Mouse (Mus musculus) bone marrow macrophage, adult 2 months (primary cell): ENCODE data around the gene Cd101. TPM values are rescaled to one million over a fixed set of nuclear protein-coding genes. Genes with fewer than 3 reads are reported as not detected.

Source experiments
- H3K27ac ChIP-seq: 2 replicates; pipeline ENCODE4 v1.5.1; 2012; ENCODE audit warnings: low read depth, low read length; ENCODE audit not compliant: insufficient read depth
- H3K4me1 ChIP-seq: 2 replicates; pipeline ENCODE4 v1.6.1; 2012; ENCODE audit warnings: low read length; ENCODE audit not compliant: control insufficient read depth, insufficient read depth
- H3K4me3 ChIP-seq: 2 replicates; pipeline ENCODE4 v1.5.1; 2012; ENCODE audit warnings: mild to moderate bottlenecking, low read length, moderate library complexity; ENCODE audit not compliant: insufficient read depth
- CTCF ChIP-seq: IDR thresholded peaks from 2 replicates; pipeline ENCODE4 v1.5.1; 2012; ENCODE audit warnings: low read depth, mild to moderate bottlenecking, low read length, moderate library complexity
- POLR2A ChIP-seq: IDR thresholded peaks from 2 replicates; pipeline ENCODE4 v1.6.1; 2012; ENCODE audit warnings: mild to moderate bottlenecking, low read depth, low read length, borderline replicate concordance
- polyA plus RNA-seq: library from polyadenylated mRNA; stranded (reverse); fragments of >200 nt; gene quantifications from 2 replicates; pipeline ENCODE4 v1.2.4, GENCODE M21; 2012; ENCODE audit not compliant: missing spikeins, insufficient read depth, insufficient read length

Gene Cd101
- 2.4 and 2.9 TPM in 2 replicates for polyA plus RNA-seq

- TF ChIP-seq CTCF (no peak), POLR2A (no peak)
- no peak within 1 kb of the TSS for H3K4me3 ChIP-seq
- peaks cover 29% of the 10 kb centered on the region for H3K4me1 ChIP-seq
- H3K27ac ChIP-seq: no peak within 1 kb of the TSS
Measured at GRCm38 (mm10) chr3:101029339-101029738, at the start of gene Cd101. Gene Cd101, minus strand, starts transcription at chr3:101029556.

DNA sequence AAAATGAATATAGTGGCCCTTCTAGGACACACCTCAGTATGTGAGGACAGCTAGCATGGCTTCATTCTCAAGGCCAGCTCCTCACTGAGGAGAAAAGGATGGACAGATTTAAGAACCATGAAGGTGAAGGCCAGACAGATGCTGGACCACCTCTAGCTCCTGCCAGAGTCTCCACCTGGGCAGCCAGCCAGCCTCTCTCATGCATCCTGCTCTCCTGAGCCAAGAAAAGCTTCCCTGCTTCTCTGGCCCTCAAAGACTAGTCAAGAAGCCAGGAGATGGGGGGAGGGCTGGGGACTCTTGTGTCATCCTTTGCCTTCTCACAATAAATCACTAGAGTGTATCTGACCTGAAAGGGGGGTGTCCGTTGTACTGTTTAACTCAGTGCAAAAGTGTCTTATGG is 49.0 kb upstream of the Cd101 start:
- no peak overlapping the region for H3K4me3 ChIP-seq
- TF ChIP-seq POLR2A (no peak), CTCF (no peak)
- no peak overlapping the region for H3K27ac ChIP-seq
- H3K4me1 ChIP-seq: no peaks in the 10 kb centered on the region

DNA sequence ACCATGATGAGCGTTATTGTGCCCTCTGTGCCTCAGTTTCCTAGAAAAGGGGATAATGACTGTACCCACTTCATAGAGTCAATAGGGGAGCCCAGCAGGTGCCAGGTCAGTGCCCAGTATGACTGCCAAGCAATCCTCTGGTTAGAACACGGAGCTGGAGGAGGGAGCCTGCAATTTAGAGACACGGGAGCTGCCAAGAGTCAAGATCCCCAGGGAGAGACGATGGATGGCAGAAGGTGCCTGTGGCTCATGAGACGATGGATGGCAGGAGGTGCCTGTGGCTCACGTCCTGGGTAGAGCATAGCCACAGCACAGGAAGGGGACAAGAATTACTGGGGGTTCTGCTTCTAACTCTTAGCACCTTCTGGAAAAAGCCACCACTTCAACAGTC is 48.3 kb upstream of the Cd101 start:
- Histone ChIP-seq H3K4me3 (no peak overlapping the region), H3K27ac (no peak overlapping the region), H3K4me1 (no peaks in the 10 kb centered on the region)
- TF ChIP-seq POLR2A: no peak
- TF ChIP-seq CTCF: no peak

DNA sequence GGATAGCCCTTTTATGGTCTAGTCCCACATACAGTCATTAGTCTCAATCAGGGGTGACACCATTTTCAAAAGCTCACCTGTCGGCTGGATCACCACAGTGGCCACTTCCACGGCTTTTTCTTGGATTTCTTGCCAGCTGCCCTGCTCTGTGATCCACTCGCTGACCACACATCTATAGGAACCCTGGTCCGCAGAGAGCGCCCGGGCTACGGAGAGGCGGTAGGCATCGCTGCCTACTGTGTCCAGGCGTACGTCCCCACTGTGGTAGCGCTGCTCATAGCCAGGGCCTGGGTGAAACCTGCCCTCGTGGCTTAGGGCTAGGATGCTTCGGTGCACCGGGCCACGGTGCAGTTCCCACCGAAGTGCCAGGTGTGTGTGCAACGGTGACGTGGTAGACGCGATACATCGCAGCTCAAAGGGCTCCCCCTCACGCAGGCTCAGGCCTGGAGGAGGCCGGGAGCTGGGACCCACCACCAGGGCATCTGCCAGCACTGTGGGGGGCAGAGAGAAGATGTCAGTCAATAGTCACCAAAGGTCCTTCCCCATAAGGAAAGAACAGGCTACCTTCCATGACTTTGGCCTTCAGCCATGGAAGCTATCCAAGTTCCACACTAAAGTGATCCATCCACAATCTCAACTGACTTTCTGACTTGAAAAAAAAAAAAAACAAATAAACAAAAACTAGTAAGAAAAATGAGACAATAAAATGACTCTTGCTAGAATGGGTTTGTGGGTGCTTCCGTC is 47.8 kb upstream of the Cd101 start:
- H3K4me3 ChIP-seq: no peak overlapping the region
- no peaks in the 10 kb centered on the region for H3K4me1 ChIP-seq
- no peak for TF ChIP-seq CTCF
- no peak for TF ChIP-seq POLR2A
- no peak overlapping the region for H3K27ac ChIP-seq

DNA sequence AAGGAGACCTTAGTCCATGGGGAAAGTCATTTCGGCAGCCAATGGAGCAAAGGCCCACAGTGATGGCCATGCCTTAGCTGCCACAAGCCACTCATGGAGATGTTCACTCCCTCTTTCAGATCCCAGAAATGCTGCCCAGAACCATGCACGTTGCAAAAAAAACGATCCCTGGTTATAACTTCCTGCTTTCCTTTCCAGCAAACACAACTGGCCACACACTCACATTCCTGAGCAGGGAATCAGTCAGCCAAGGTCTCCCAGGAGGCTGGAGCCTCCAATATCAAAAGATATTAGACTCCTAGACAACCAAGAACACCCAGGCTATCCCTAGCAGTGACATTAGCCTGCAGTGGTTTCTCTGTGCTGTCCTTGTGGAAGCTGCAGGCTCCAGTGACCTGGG is 46.5 kb upstream of the Cd101 start:
- Histone ChIP-seq H3K27ac (no peak overlapping the region), H3K4me3 (no peak overlapping the region), H3K4me1 (no peaks in the 10 kb centered on the region)
- TF ChIP-seq POLR2A: no peak
- no peak for TF ChIP-seq CTCF

GRCm38 (mm10) chr3:101073384-101073783 is 44.0 kb upstream of the Cd101 start:
- Histone ChIP-seq H3K27ac (no peak overlapping the region), H3K4me3 (no peak overlapping the region), H3K4me1 (peaks cover 10% of the 10 kb centered on the region)
- no peak for TF ChIP-seq CTCF
- no peak for TF ChIP-seq POLR2A

GRCm38 (mm10) chr3:101072506-101073215 is 43.3 kb upstream of the Cd101 start:
- TF ChIP-seq CTCF (no peak), POLR2A (no peak)
- Histone ChIP-seq H3K27ac (no peak overlapping the region), H3K4me1 (peaks cover 10% of the 10 kb centered on the region), H3K4me3 (no peak overlapping the region)

DNA sequence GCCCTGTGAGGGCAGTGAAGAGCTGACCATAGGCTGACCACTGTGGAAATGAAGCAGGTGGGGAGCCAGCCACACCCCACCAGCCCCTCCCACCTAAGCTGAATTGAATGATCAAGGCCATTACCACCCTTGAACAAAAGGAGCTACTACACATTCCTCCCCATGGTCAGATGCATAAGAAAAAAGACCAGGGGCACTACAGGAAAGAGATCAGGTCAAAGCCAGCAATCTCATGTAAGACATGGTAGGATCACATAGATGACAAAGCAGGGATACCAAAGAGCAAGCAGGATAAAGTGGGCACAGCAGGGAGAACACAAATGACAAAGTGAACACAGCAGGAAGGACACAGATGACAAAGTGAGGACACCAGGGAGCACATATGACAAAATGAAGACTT is 42.2 kb upstream of the Cd101 start:
- TF ChIP-seq POLR2A (no peak), CTCF (no peak)
- H3K27ac ChIP-seq: no peak overlapping the region

GRCm38 (mm10) chr3:101070796-101071235 is 41.5 kb upstream of the Cd101 start:
- Histone ChIP-seq H3K4me1 (peaks cover 10% of the 10 kb centered on the region), H3K27ac (no peak overlapping the region), H3K4me3 (no peak overlapping the region)
- TF ChIP-seq POLR2A: no peak
- TF ChIP-seq CTCF: no peak

More for the DNA sequence above, 42.2 kb upstream of the Cd101 start:
- Histone ChIP-seq H3K4me3 (no peak overlapping the region), H3K4me1 (peaks cover 10% of the 10 kb centered on the region)

DNA sequence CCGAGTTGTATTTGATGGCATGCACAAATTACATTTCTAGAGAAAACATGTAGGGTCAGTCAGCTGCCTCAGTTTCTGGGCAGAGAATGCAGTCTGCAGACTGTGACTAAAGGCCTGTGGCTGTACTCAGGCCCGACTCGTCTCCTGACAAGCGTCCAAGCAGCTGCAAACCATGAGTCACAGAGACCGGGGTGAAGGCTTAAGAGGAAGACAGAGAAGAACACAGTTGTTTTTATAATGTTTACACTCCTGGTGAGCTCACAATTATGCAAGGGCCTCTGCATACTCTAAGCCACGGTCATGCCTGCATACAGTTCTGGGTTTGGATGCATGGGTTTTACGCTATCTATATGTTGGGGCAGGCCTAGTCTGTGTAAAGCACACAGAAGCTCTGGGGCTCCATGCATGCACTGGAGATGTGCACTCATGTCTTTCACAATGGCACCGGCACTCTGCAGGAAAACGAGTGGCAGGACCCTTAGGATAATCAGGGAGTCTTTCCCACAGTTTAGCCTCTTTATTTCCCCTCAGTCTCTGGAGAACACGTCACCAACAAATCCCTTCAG is 41.0 kb upstream of the Cd101 start:
- Histone ChIP-seq H3K4me3 (no peak overlapping the region), H3K4me1 (peaks cover 10% of the 10 kb centered on the region), H3K27ac (peak overlapping the region; percentile 5; the same call in 1 of the 2 replicates)
- TF ChIP-seq CTCF (no peak), POLR2A (no peak)
